Mouse (Mus musculus) testis, adult 2 months (tissue): ENCODE measurements around the gene Tyw1.

Experiments
- CTCF ChIP-seq: fragments of 200-500 bp; IDR thresholded peaks from 2 replicates; pipeline ENCODE4 v1.5.1; 2012; ENCODE audit warnings: low read depth, mild to moderate bottlenecking, inconsistent platforms, low read length, moderate library complexity; ENCODE audit not compliant: control insufficient read depth, insufficient read depth, insufficient replicate concordance
- POLR2A ChIP-seq: fragments of 200-500 bp; IDR thresholded peaks from 2 replicates; pipeline ENCODE4 v1.6.1; 2012; ENCODE audit warnings: low read depth, mild to moderate bottlenecking, inconsistent platforms, low read length, moderate library complexity; ENCODE audit not compliant: control insufficient read depth

DNA sequence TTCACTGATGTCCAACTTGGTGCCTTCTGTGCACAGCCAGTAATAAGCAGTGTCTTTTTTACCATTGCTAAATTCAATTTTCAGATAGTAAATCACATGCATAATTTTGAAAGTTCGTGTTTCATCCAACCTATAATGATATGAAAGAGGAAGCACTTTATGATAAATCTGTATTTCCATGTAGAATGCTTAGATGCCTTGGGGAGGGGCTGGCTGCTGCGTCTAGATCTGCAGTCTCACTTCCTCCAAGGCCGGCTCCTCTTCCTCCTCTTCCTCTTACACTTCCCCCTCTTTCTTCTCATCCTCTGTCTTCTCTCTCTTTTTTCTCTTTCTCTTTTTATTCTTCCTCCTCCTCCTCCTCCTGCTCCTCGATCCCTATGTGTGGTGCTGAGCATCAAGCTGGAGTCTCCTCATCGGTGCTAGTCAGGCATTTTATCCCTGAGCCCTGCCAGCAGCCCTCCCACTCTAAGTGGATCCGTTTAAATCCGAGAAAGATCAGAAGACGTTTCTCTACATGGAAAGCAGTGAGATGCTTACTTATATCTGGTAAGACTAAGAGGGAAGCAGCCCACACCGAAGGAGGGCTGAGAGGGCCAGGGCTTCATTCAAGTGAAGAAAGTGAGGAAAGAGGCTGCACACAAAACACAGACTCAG, 27.8 kb downstream of the Tyw1 start:
- TF ChIP-seq CTCF (no peak), POLR2A (no peak)
